8 mouse cellular contexts compared by ENCODE assay signal in genomic region chr2:59406976-59407375, GRCm38 (mm10).
DNase-seq lines count a peak whose midpoint lies in the region; ATAC-seq and TF ChIP-seq lines count a peak whose summit lies in the region.

No protein-coding gene starts in this region.

- no peak for TF ChIP-seq POLR2A in kidney, adult 2 months (IDR thresholded peaks at IDR 0.05; ENCODE audit: low read depth, low read length)

- H3K27ac ChIP-seq in kidney, adult 2 months (ENCODE audit: insufficient read depth, low read depth, low read length): no peak overlapping the region
- no peak overlapping the region for H3K27ac ChIP-seq in kidney, embryonic 14.5 days (ENCODE audit: low read depth, low read length)
- 0 out of 2 replicates have a peak overlapping the region, but pooled peaks have one; percentile 0 for H3K27ac ChIP-seq in hindbrain, embryonic 12.5 days
- no peak overlapping the region for H3K27ac ChIP-seq in forebrain, embryonic 16.5 days (ENCODE audit: low read length)

- H3K36me3 ChIP-seq in kidney, adult 2 months (ENCODE audit: control insufficient read depth, insufficient read depth, low read length): no peaks in the 10 kb centered on the region
- no peaks in the 10 kb centered on the region for H3K36me3 ChIP-seq in kidney, embryonic 14.5 days (ENCODE audit: control insufficient read depth, insufficient read depth, low read length)
- no peaks in the 10 kb centered on the region for H3K36me3 ChIP-seq in hindbrain, embryonic 12.5 days
- no peaks in the 10 kb centered on the region for H3K36me3 ChIP-seq in forebrain, embryonic 16.5 days (ENCODE audit: control insufficient read depth, insufficient read depth)

- H3K27me3 ChIP-seq in kidney, adult 2 months (replicated peaks; ENCODE audit: control insufficient read depth, insufficient read depth, low read length): no peaks in the 10 kb centered on the region
- no peaks in the 10 kb centered on the region for H3K27me3 ChIP-seq in kidney, embryonic 14.5 days (ENCODE audit: control insufficient read depth, insufficient read depth, low read length)
- H3K27me3 ChIP-seq in hindbrain, embryonic 12.5 days: no peaks in the 10 kb centered on the region
- no peaks in the 10 kb centered on the region for H3K27me3 ChIP-seq in forebrain, embryonic 16.5 days (replicated peaks; ENCODE audit: control insufficient read depth, insufficient read depth, low read length)

- peak; percentile 33 for DNase-seq in kidney, adult 2 months
- DNase-seq in brain, adult 2 months (ENCODE audit: low read depth, low spot score): peak; percentile 88
- DNase-seq in fat pad, adult 2 months (ENCODE audit: extremely low read depth, low read depth, low spot score): peak; percentile 82
- DNase-seq in thymus, postnatal 14 days: no peak

- H3K4me2 ChIP-seq in kidney, embryonic 14.5 days (replicated peaks; ENCODE audit: low read depth, low read length): no peak overlapping the region
- H3K4me2 ChIP-seq in hindbrain, embryonic 12.5 days (replicated peaks): no peak overlapping the region
- H3K4me2 ChIP-seq in forebrain, embryonic 16.5 days (ENCODE audit: low read length): no peak overlapping the region

- TF ChIP-seq CTCF in kidney, adult 2 months (conservative IDR thresholded peaks at IDR 0.05; ENCODE audit: insufficient read depth, insufficient read length, low read depth, low read length): no peak

- H3K9me3 ChIP-seq in kidney, embryonic 14.5 days (ENCODE audit: control insufficient read depth, low read length): 0 out of 2 replicates have a peak, but pooled peaks cover 4% of the 10 kb centered on the region
- no peaks in the 10 kb centered on the region for H3K9me3 ChIP-seq in hindbrain, embryonic 12.5 days (replicated peaks)
- no peaks in the 10 kb centered on the region for H3K9me3 ChIP-seq in forebrain, embryonic 16.5 days (ENCODE audit: control insufficient read depth, low read length)

- H3K4me3 ChIP-seq in kidney, adult 2 months (ENCODE audit: insufficient read depth, low read depth, low read length): no peak overlapping the region
- no peak overlapping the region for H3K4me3 ChIP-seq in kidney, embryonic 14.5 days (ENCODE audit: low read length)
- H3K4me3 ChIP-seq in hindbrain, embryonic 12.5 days: no peak overlapping the region
- no peak overlapping the region for H3K4me3 ChIP-seq in forebrain, embryonic 16.5 days (replicated peaks; ENCODE audit: low read length)

- no peak for ATAC-seq in kidney, embryonic 14.5 days (ENCODE audit: low FRiP score, low TSS enrichment)
- peak; percentile 12; the same call in 1 of the 2 replicates for ATAC-seq in hindbrain, embryonic 12.5 days (ENCODE audit: low FRiP score)
- ATAC-seq in megakaryocyte, adult 5-6 weeks (ENCODE audit: poor library complexity, severe bottlenecking): no peak
- no peak for ATAC-seq in forebrain, embryonic 16.5 days

- 66% methylated on average over 3 of the region's 3 CpGs for whole genome bisulfite sequencing in kidney, adult 2 months
- WGBS in kidney, embryonic 14.5 days: 80% methylated on average over 3 of the region's 3 CpGs
- WGBS in hindbrain, embryonic 12.5 days: 72% methylated on average over 3 of the region's 3 CpGs
- 85% methylated on average over 3 of the region's 3 CpGs for WGBS in forebrain, embryonic 16.5 days

- no peak overlapping the region for H3K9ac ChIP-seq in kidney, embryonic 14.5 days (ENCODE audit: low read depth, low read length)
- no peak overlapping the region for H3K9ac ChIP-seq in hindbrain, embryonic 12.5 days
- no peak overlapping the region for H3K9ac ChIP-seq in forebrain, embryonic 16.5 days (replicated peaks; ENCODE audit: low read depth, low read length)

- 0 out of 2 replicates have a peak, but pooled peaks cover 2% of the 10 kb centered on the region for H3K4me1 ChIP-seq in kidney, adult 2 months (ENCODE audit: control insufficient read depth, insufficient read depth, low read length)
- peaks cover 6% of the 10 kb centered on the region; the same call in 1 of the 2 replicates for H3K4me1 ChIP-seq in kidney, embryonic 14.5 days (ENCODE audit: control insufficient read depth, insufficient read depth, low read length)
- peaks cover 13% of the 10 kb centered on the region for H3K4me1 ChIP-seq in hindbrain, embryonic 12.5 days
- no peaks in the 10 kb centered on the region for H3K4me1 ChIP-seq in forebrain, embryonic 16.5 days (replicated peaks; ENCODE audit: control insufficient read depth, insufficient read depth, low read length)
